Mouse (Mus musculus) embryo, embryonic 10.5 days (tissue): ENCODE data around the gene Idh2.

Experiments used
- DNase-seq: peaks from one replicate; pipeline ENCODE4 v3.0.0-alpha.2; 2015; ENCODE audit warnings: low spot score

Gene Idh2

DNA sequence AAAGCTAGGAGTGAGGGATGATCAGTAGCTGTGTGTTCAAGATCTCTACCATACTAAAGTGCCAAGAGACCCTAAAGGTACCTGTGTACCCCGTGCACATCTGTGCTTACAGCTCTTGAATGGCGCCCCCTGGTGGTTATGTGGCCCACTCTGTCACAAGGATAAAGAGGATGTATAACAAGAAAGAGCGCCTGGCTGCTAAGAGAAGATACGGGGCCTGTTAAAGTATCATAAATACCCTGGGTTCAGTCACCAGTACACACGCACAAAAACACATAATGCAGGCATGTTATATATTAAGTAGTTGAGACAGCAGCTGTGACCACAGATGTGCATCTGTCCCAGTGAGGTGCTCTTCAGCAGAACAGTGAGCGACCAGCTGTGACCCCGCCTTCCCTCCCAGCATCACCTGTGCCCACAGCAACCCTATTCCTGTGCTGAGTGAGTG lies 30.7 kb downstream of the Idh2 start:
- DNase-seq = peak; percentile 87

DNA sequence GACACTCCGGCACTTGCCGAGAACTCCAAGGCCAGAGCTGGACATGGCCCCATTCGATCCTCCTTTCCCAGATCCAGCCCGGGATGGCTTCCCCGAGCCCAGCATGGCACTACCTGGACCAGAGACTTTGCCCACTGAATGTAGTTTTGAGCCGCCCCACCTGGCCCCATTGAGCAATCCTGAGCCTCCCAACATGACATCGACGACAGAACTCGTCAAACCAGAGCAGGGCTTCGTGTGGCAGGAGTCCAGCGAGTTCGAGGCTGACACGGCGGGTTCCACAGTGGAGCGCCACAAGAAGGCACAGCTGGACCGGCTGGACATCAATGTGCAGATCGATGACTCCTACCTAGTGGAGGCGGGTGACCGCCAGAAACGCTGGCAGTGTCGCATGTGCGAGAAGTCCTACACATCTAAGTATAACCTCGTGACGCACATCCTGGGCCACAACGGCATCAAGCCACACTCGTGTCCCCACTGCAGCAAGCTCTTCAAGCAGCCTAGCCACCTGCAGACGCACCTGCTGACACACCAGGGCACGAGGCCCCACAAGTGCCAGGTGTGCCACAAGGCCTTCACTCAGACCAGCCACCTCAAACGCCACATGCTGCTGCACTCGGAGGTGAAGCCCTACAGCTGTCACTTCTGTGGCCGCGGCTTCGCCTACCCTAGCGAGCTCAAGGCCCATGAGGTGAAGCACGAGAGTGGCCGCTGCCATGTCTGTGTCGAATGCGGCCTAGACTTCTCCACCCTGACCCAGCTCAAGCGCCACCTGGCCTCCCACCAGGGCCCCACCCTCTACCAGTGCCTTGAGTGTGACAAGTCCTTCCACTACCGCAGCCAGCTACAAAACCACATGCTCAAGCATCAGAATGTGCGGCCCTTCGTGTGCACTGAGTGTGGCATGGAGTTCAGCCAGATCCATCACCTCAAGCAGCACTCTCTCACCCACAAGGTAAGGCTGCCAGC lies 33.3 kb downstream of the Idh2 start:
- no peak for DNase-seq

DNA sequence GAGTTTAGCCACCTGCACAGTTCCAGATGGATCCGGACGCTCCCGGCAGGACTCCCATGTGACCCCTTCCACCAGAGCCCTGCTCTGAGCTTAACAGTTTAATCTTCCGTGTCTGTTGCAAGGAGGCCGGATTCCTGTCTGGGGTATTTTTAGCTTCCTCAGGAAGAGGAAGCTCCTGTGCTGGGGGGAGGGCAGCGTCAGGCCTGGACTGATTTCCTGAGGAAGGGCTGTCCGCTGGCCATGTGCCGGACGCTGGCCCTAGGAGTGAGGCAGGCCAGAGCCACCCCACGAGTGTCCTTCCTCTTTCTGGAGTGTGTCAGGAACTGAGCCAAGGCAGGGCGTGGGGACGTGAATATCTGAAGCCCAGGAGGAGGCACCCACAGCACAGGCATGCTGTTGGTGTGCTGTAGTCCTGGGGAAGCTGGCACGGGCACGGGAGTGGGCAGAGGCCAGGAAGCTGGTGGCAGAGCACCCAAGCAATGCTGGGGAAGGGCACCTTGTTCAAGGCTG lies 36.3 kb downstream of the Idh2 start:
- peak; percentile 74 for DNase-seq

DNA sequence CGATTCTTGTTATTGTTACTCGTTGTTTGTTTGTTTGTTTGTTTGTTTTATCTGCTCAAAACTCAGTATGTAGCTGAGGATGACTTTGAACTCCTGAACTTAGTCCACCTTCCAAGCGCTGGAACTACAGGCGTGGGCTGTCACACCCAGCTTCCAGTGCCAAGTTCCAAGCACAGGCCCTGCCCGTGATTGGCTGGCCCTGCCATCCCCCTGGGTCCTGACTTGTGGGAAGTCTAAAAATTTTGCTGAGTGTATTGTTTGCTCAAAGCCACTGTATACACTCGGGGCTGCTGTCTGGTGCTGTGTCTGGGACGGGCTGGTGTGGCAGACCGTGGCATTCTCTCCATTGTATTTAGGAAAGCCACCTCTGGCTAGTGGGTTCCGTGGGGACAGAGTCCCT lies 37.4 kb downstream of the Idh2 start:
- DNase-seq = no peak

DNA sequence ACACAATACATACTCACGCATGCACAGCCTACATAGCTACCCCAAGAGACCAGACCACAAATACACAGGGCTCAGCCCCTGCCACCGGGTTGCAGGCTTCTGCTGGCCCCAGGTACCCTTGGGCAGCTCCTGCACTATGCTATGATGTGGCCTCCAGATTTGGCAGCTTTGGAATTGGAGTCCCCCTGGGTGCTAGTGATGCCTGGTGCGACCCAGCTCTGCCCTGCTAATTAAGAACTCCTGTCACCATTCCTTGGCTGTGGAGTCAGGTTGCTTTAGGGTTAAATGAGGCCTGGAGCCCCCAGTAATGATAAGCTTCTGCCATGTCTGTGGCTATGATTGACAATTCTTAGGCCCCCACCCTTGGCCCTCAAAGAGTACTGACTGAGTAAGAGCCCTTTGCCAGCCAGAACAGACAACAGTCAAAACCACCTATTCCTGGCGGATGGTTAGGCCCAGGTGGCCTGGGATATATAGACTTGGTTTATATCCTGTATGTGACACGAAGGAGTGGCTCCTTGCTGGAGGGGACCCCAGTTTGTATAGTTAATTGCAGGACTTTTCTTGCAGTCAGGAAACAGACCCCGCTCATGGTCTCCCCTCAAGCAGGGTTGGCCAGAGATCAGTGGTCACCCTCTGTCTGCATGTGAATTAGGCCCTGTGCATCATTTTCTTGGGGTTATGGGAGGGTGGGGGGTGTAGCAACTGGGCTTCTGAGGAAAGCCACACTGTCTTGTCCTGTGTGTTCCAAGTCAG lies 38.1 kb downstream of the Idh2 start:
- DNase-seq = no peak

DNA sequence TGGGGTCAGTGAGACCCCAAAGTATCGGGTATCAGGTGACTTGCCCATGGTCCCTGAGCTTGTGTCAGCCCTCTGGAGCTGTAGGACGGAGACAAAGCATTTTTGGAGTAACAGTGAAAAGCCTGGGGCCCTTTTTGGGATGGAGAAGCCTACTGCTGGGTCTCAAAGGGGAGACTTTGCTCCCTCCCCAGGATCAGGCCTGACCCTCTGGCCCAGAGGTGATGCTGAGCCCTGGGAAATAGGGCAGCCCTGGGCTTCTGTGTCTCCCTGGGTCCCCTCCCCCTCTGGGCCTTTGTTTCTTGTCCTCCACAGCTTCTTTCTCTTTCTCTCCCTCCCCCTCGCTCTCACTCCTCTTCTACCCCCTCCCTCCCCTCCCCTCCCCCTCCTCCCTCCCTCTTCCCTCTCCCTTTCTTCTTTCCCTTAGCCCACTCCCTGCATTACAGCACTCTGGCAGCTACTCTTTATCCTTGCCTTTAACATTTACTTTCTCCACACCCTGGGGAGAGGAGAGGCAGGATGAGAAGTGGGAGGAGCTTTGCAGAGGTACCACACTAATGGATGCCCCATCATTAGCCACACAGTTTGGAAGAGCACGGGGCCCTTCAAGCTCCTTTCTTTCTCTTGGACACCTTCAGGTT lies 39.1 kb downstream of the Idh2 start:
- peak; percentile 74 for DNase-seq

DNA sequence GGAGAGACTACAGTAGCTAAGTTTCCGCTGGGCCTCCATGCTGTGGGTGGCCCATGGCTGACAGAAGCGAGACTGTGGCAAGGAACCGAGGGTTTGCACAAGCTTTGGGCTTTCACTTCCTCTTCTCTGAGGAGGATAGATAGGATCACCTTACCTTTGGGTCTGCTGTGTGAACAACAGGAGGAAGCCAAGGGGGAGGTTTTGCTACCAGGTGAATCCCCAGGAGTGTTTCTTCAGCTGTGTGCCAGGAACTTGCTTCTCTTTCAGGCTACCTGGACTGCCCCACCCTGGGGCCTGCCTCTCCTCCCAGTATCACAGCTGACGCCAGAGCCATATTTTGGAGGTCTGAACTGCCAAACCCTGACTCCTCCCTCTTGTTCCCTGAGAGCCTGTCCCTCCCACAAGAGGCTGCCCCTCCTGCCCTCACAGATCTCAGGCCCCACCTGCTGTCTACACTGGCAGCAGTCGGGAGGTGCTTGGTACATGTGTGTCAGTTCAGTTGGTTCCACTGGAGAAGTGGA lies 40.2 kb downstream of the Idh2 start:
- peak; percentile 40 for DNase-seq

DNA sequence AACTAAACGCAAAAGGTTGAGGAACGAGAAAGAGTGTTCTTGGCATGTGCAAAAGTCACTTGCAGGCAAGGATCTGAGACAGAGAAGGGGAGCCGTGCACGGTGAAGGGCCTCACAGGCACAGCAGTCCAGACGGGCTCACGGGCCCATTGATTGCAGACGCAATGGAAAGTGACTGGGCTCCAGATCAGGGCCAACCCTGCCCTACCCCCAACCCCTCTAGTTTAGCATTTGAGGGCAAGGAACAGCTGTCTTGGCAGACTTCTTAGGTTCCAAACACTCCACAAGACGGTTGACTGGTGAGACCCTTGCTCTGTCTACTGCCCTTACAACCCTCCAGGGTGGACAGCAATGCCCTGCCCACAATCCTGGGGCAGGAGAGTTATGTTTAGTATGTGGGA lies 41.7 kb downstream of the Idh2 start:
- no peak for DNase-seq

DNA sequence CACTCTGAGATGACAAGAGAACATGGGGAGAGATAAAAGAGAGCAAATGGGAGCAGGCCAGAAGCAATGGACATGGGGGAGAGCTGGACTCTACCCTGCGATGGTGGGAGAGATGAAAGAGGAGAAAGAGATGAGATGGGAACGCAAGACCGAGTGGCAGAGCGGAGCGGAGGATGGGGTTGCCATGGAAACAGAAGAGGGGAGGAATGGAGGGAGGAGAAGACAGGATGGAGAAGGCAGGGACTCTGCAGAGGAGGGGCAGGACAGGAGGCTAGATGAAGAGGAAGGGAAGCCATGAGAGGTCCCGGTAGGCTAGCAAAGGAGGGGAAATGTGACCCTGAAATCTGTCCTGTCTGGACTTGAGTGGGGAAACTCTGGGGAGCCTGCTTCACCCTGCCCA lies 42.9 kb downstream of the Idh2 start:
- DNase-seq = no peak

DNA sequence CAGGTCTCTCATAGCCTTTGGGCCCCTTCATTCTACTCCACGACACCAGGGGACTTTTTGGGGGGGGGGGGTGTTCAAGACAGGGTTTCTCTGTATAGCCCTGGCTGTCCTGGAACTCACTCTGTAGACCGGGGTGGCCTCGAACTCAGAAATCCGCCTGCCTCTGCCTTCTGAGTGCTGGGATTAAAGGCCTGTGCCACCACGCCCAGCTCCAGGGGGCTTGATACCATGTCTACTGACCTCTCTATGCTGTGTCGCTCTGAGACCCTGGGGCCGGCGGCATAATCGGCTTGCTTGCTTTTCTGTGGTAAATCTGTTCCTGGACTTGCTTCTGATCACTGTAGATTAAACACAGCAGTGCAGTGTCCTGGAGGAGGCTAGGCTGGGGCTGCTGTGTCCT lies 44.0 kb downstream of the Idh2 start:
- DNase-seq = no peak

DNA sequence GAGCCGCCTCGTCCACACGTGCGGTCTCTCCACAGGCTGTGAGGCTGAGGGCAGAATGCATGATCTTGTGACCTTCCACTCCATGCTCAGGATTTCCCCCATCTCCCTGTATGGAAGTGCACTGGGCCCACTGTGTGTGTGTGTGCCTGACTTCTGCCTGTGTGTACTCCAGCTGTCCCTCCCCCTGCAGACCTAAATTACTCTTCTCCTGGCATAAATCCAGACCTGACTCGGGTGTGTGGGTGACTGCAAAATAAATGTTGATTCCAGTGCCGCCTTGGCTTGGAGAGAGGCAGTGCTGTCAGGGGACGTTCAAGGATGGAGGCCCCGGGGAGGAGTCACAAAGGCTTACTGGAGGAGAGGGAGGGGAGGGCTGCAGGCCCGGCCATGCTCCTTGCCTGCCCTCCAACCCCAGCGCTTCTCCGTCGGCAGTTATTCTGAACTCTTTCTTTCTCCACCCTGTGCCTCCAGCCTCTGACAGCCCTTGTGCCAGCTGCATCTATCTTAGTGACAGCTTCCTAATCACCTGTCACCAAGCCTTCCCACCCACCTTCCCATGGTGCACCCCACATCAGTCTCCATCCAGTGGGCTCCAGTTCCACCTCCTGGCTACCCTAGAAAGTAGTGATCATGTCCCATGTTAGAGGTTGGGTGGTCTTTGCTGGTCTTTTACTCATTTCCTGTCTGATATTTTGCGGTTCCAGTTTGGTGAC lies 45.4 kb downstream of the Idh2 start:
- peak; percentile 51 for DNase-seq

DNA sequence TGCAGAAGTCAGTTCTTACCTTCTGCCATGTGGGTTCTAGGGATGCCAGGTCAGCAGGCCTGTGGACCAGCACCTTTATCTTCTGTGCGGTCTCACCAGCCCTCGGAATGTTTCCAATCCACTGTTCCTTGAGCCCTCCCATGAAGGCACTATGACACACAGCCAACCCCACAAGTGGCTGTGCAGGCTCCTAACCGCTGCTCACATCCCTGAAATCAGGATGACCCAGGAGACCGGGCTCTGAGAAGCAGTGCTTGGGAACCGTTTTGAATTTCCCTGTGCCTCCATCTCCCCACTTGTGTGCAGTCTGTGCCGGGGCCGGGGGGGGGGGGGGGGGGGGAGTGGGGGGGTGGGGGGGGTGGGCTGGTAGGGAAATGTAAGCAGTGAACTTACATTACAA lies 46.9 kb downstream of the Idh2 start:
- no peak for DNase-seq

DNA sequence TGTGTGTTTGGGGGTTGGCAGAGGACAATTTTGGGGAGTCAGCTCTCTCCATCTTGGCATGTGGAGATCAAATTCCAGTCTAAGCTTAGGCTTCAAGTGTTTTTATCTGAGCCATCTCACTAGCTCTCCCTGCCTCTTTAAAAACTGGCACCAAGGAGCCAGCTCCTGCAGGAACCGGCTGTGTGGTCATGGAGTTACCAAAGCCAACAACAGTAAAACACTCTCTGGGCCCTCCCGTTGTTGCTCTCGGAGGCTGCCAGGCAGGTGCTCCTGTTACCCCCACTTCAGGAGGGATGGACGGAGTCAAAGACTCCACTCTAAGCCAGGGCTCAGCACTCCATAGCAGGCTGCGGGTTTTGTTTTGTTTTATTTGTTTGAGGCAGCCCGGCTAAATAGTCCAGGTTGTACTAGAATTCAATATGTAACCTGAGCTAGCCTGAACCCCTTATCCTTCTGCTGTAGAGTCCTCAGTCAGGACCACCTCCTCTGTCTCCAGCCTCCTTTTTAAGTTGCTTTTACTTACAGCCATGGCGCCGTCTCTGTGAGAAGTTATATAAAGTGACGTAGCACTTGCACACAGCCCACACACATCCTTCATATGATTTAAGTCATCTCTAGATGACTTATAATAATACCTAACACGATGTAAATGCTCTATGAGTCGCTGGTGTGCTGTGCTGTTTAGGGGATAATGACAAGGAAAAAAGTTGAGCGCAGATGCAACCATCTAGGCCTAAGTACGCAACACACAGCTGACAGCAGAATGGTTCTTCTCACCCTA lies 48.3 kb downstream of the Idh2 start:
- no peak for DNase-seq

DNA sequence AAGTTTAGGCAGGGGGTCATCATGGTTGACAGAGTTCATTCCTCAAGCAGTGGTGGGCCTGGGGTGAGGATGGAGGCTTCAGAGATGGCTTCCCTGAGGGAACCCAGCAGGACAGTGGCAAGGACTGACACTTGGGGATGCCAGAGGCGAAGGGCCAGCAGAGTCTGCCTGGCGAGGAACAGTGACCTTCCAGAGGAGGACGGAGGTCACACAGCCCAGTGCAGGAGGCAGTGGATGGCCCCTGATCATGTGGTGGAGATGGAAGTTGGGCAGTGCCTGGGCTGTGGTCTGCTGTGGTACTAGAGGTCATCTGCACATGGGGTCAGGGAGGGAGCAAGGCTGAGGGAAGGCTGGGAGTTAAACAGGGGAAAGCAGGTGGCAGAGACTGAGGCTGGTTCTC lies 49.9 kb downstream of the Idh2 start:
- DNase-seq = no peak

DNA sequence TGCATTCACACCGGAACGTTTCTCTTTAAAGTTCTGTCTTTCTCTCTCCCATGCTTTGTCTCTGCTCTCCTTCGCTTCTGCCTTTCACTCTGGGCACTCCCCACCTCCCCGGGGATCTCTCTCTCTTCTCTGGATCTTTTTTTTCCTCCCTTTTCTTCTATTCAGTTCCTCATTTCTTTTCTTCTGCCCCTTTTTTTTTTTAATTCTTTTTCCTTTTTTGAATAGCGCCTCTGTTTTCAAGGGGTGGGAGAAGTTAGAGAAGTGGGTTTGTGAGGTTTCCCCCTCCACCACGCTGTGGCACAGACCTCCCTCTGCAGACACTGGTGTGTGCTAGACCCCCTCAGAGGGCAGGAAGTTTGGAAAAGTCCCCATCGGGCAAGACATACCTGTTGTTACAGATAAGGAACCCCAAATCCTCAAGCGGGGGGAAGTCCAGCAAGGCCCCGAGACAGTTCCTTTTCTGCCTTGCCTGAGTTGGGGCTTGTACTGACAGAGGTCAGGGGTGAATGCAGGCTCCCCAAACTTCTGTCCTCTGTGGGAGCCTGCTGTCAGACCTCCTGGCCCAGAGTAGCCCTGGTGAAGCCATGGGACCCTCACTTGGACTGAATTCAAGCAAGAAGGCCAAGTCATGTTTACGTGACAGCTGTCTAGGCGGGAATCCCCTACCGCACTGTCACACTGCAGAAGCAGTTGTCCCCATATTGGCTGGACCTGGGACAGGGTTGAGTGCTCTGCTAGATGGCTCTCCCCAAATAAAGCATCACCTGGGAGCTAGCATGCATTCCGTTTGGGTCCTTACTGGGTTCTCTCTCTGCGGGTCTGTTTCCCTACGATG lies 51.1 kb downstream of the Idh2 start:
- DNase-seq = no peak

DNA sequence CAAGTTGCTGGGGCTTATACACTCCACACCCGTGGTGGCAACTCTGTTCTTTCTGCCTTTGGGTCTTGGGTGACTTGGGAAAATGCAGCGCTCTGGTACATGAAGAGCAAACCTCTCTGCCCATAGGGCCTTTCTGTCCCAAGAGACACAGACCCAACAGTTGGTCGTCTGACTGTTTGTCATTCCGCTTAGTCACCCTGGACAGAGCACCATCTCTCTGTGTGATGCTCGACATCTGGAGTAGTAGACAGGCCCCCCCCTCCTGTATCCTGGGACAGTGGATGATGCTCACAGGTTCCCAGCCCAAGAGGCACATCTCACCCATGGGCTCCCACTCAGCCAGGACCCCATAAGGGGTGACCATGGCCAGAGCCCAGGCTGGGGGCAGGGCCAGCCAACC lies 51.9 kb downstream of the Idh2 start:
- no peak for DNase-seq

DNA sequence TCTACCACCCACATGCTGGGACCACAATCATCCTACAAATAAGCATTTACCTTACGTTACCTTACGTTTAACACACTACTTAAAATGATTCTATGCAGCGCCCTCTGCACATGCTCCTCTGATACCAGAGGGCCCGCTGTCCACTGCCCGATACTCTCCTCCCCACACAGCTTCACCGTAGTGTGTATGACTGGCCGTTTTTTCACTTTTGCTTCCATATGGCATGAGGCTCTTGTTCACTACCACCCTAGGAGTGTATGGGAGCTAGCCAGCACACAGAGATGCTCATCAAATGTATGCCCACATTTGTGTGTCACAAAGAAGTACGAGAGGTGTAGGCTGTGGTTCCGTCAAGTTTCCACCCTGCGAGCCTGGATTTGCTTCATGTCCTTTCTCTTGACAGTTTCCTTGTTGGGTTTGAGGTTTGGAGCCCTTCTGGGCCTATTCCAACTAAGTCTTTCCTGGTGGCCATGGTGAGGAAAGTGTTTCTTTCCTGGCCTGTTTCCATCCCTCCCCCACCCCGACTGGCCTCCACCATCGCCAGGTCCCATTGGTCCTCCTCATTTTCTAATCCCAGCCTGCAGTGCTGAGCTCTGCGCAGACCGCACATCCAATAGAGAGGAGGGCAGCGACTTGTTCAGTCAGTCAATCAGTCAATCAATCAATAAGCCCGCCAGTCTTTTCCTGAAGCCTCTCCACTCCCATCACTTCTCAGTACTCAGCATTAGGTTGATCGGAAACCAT lies 52.9 kb downstream of the Idh2 start:
- no peak for DNase-seq

DNA sequence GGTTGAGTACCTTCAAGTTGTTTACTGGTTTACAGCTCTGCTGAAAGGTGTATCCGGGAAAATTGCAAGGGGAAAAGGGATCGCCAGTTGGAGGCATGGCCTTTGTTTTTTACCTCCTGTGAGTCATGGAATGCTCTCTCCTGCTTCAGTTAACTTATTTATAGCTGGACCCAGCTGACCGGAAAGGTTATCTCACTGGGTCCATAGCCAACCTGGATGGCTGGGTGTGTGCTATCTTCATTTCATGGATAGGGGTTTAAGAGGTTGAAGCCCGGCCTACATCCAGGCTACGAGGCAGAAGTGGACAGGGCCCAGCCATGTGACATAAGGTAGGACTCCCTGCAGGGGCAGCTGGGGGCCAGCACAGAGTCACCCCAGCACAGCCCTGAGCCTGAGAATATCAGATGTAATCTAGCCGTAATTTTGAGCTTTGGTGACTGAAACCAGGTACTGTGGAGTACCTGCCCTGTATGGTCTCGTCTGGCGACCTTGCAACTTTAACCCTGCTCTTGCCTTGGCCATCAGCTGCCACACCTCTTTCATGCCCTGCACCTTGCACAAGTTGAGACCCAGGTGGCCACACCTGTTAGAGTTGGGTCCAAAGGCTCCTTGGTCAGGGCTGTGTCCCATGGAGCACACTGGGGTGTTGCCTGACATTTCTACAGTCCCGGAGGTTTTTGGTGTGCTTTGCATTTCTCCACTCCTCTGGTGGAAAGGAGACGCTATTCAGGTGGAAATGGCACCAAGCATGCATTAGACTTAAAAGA lies 55.0 kb downstream of the Idh2 start:
- no peak for DNase-seq
